Mouse (Mus musculus): ENCODE measurements around the gene Sema3d.

The Sema3d gene

DNA sequence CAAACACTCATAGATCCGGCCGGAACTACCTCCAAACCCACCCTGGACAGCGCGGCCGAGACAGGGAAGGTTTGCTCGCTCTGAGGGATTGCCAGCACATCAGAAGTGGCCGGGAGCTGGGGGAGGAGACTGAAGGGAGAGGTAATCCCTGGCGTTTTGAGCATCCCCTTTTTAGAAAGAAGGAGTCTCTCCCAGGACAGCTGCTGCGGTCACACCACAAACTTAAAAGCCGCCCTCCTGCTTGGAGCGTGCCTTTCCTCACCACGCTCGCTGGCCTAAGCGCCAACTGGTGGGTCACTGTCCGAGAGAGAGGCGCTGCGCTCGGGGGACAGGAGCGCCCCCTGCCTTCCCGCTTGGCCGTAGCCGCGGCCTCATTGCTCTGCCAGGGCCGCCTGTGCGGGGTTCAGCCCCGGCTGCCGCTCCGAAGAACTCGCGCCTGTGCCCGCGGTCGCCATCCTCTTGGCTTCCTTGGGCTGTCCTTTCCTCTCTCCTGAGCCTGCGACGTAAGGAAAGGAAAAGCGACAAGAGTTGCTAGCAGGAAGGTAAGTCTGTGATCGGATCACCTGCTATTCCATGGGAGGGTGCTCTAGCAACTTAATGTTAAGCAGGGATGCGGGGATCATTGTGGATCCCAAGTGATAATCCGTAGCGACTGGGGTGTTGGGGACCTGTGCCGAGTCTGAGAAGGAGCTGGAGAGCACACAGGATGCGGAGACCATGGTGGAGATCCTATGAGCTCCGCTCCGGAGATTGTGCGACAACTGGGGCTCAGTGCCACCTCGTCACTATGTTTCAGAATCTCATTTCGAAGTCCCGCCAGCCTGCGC is at the start of gene Sema3d:
Gene Sema3d, plus strand, starts transcription at position 253 of the 827 bp plus-strand sequence.
- peak; percentile 27 to 71 for DNase-seq (ENCODE audit: low spot score in 2 of 2)

DNA sequence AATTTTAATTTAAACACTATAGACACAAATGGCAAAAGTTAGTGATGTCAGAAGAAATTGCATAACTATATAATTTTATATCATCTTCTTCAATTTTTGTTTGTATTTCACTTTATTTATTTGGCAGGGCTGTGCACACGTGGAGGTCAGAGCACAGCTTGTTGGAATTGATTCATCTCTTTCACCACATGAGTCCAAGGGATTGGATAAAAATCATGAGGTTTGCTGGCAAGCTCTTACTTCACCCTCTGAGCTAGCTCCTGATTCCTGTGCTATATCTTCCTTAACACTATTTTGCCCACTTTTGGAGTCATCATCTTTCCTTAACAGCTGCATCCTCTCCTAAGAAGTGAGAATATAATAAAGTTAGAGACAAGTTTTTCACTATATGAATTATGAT is 5.9 kb upstream of the Sema3d start:
- DNase-seq (ENCODE audit: low spot score in 2 of 2): no peak

DNA sequence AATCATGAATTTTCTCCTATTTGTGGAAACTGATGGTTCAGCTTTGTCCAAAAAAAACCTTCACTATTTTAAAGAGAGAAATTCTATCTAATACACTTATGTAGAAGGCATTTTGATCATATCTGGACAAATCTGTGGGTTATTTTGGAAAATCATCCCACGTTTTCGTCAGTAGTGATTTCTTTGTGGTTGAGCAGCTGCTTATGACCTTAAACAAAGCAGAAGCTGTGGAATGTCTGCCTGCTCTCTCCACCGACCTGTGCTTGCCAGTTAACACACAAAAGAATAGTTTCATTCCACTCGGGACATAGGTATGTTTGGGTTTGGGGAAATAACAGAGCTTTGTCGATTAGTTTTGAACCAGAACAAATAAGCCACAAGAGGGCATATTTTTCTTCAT is 4.3 kb upstream of the Sema3d start:
- DNase-seq (ENCODE audit: low spot score in 2 of 2): no peak

DNA sequence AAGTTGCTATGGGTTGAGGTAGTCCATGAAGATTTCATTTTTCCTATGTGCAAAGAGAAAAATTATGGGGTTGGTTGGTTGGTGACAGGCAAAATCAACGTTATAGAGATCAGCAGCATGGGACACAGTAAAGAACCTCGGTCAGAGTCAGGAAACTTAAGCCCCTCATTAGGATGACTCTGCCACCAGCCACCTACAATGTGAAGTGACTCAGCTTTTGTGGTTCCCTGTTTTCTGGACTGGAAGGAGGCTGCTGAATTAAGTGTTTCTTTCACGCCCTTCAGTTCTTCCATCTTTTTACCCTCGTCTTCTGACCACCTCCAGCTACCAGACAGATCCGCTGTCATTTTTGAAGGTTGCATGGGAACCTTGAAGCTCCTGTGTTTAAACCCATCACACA is 1.2 kb upstream of the Sema3d start:
- DNase-seq (ENCODE audit: low spot score in 2 of 2): no peak

DNA sequence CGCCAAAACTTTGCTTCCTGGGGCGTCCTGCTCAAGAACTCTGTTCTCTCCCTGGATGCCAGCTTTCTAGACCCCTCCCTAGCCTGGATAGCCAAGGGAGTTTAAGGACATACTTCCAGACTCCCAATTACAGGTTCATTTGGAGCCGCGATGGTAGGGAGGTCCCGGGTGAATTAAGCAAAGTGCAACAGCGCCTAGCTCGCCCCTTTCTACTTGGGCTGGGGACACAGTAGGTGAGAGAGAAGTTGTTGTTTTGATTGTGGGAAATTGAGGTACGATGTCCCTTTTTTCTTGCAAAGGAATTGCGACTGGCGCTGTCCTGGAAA is 738 bp downstream of the Sema3d start:
- no peak for DNase-seq (ENCODE audit: low spot score in 2 of 2)

DNA sequence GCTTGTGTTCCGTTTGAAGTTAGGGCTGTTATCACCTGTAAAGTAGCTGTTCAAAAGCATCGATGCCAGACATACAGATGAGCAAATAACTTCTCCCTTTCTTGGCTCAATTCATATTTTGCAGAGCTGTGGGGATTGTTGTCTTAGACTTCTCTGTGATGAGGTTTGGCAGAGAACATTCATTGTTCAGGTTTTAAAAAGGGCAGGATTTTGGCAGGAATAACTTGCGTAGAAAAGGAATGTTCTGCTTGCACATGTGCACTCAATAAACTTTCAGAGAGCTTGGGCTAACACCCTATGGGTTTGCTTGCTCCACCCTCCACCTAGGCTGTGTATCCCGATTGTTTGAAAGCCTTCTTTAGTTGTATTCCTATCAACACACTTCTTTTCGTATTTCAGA is 9.5 kb downstream of the Sema3d start:
- DNase-seq (ENCODE audit: low spot score in 2 of 2): no peak

DNA sequence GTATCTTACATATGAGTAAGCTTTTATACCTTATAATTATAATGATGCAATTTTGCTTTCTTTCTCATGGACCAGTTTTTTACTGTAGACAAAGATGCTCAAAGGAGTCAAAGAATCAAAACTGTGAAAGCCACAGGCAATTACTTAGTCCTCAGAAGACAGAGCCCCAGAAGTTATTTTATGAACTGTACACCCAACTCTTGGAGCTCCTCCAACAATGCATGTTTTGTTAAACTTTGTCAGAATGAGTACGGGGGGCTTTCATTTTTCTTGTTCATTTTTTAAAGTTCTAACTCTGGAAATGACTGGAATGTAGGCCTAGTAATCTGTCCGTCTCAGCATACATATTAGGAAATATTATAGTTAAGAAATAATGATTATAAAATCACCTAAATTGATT is 16.1 kb downstream of the Sema3d start:
- no peak for DNase-seq (ENCODE audit: low spot score in 2 of 2)

DNA sequence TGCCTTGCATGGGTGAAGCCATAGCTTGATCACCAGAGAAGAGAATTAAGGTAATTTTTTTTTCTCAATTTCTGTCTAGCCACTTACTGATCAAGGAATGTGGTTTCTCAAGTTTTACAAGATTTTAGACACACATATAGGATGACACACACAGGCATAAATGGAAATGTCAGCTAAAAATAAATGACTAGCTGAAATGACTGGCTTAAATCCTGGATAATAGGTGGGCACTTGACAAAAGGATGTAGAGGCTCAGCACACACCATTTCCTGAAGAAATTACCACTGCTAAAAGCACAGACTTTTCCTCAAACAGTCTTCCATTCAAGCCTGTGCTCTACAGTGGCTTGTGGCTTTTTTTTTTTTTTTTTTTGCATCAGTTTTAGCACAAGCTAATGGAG is 21.0 kb downstream of the Sema3d start:
- DNase-seq (ENCODE audit: low spot score in 2 of 2): no peak

DNA sequence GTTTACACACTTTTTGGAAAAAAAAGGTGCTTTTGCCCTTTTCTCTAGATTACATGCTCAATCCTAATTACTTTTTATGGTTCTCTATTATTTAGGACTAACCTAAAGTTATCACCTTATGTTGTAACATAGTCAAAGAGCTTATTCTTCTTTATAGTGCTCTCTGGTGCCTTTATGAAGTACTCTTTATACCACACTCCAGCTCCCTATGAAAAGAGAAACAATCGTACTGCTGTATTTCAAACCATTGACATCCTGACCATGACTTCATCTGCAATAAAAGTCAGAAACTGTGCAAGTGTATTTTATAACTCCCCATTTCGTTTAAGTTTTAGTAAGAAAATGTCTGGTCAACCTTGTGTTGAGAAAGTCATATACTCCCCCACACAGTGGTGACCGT is 29.4 kb downstream of the Sema3d start:
- no peak for DNase-seq (ENCODE audit: low spot score in 2 of 2)

DNA sequence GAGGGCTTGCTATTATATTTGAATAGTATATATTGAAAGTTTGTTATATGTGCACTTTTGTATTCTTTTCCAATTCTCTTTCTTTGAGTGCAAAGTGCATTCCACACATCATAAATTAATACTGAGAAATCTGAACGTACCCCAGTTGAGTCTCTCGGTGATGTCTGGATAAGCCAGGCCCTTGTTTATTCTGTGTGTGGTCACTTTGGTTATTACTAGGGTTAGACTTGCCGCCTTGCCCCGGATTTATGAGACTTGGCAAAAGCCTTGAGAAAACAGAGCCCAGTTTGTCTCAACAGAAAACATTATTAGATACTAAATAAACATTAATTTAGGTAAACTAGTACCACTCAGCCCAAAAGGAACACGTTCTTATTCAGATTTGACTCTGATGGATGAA is 40.1 kb downstream of the Sema3d start:
- DNase-seq (ENCODE audit: low spot score in 2 of 2): no peak

DNA sequence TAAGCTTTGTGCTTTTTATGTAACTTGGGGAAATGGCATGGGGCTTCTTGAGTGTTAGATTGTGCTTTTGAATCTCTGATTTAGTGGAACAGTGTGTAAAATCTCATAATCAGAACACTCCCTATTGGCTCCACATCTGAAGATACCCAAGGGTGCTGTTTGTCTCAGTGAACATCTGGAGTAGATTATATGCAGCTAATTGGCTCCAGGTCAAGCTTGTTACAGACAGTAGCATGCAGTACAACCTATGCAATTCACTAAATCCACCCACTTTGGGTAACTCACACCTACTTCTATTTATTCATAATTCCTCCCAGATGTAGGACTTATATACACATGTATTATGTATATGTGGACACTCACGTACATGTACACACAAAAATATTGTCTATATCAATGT is 58.6 kb downstream of the Sema3d start:
- no peak for DNase-seq (ENCODE audit: low spot score in 2 of 2)

DNA sequence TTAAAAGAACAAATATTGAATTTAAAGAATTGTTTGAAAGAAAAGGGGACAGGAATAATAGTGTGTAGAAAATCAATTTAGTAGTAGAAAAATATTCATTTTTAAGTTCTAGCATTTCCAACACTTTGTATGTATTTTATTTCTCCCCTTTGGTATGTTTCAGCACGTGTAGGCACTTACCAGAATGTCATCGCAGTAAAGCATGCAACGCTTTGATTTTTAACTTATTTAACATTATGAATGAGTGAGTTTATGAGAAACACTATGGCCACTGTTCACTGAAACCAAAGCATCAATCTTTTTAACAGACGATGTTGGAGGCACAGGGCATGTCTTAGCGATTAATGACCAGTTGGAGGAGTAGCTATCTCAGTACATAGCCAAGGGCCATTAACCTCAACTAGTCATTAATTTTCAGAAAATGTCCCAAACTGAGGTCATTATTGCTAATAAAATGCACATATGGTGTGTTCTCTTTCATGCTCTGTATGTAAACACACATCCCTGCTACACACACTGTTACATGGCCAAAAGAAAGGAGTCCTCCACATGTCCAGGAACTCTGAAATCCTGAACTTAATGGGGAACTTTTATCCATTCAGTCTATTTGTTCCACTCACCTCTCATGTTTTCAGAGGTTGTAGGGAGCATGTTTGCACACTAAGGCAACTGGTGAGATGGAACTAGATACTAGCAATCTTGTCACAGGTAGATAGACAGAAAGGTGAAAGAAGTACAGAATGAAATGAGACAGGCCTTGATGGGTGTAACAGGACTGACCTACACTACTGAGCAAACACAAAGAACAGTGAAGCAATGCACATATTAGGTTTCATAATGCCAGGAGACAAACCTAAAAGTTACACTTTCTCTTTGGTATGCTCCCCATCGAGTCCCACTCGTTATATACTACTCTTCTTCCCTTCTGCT is 59.3 kb downstream of the Sema3d start:
- no peak for DNase-seq (ENCODE audit: low spot score in 2 of 2)

DNA sequence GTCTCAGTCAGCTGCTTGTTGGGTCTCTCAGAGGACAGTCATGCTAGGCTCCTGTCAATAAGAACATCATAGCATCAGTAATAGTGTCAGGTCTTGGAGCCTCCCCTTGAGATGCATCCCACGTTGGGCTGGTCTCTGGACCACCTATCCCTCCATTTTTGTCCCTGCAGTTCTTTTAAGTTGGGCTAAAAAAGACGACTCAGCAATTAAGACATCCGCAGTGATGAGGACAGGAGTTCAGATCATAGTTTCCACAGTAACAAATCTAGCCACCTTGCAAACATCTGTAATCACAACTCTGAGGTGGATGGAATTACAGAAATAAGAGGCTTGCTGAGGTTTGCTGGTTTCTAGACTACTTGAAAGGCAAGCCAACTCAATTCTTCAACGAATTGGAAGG is 67.9 kb downstream of the Sema3d start:
- DNase-seq (ENCODE audit: low spot score in 2 of 2): no peak

DNA sequence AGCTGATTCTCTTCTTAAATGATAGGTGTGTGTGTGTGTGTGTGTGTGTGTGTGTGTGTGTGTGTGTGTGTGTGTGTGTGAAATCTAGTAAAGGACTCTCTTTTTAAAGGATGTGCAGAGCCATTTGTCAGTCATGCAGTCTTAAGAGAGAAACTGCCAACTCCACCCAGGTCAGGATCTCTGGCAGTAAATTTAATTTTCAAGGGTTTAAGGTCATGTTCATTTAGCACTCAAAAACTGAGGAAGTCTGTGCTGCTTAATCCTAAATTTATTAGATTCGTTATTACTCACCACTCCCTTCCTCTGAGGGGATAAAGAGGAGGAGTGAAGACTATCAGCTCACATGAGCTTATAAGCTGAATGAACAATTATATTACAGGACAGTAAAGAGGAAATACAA is 71.8 kb downstream of the Sema3d start:
- DNase-seq (ENCODE audit: low spot score in 2 of 2): no peak

DNA sequence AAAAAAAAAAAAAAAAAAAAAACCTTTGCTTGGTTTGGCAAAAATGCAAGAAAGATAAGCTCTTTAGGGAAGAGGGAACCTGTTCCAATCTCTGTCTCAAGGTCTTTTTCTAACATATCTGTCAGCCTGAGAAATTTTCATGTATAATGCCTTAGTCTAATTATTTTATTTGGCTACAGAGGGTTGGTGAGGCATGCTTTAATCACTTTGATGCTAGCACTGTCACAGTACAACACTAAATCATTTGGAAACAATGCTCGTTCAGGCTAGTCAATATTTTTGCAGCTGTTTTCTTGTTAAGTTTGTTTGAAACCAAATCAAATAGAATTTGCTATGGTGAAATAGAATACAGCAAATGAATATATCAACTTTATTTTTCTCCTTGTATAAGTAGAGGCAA is 74.3 kb downstream of the Sema3d start:
- no peak for DNase-seq (ENCODE audit: low spot score in 2 of 2)

DNA sequence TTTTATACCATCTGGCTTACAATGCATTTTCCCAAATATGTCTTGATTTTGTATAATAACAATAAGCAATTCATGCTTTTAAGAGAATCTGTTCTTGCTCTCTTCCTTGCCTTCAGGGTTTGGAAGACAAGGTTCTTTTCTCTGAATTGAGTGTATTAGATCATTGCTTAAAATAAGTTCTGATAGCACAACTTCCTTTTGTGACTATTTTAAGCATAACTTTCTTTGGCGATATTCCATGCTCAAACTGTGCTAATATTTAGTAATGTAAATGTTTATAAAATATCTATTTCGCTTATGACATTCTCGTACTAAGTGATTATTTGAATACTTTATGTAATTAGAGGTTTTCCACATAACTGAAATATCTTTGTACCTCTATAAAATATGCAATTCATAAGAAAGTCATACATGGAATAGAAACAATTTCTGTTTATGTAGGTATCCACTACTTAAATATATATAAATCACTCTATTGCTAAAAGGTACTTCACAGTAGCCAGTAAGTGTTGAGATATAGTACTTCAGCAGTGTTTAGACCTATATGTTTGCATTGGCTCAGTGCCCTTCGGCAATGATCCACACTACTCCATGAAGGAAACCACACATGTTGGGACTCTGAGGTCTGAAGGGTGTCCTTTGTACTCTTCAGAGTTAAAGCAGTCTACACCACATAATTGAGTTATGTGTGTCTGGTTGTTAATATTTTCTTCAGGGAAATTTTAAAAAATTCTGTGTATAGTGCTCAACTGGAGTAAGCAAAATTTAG is 84.6 kb downstream of the Sema3d start:
- no peak for DNase-seq (ENCODE audit: low spot score in 2 of 2)

DNA sequence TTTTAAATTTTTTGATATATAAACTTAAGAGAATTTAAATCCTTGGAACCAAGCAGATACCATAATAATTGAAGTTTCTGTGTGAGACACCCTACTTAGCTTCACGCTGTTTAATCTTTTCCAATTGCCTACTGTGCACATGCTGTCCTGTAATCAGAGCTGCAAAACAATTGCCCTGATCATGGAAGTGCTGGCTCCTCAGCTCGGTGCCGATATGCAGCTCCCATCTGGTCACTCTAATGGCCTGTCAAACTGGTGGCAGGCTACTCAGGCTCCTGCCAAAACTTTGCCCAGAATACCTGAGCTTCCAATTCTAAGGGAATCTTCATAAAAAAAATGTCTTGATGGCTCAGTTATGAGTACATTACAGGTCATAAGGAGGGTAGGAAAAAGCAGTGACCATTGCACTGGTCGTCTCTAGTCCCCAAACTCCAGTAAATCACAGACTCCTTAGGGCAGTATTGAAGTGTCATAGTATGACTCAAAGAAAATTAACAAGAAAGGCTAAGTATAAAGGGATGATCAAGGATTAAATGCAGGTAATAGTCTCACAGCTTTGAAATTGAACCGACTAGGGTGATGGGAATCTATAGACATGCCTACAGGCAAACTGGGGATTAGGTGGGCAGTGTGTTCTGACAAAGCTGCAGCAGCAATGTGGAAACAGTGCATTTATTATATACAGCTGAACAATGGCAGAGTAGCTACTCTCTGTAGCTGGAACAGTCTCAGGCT is 91.9 kb downstream of the Sema3d start:
- no peak for DNase-seq (ENCODE audit: low spot score in 2 of 2)

DNA sequence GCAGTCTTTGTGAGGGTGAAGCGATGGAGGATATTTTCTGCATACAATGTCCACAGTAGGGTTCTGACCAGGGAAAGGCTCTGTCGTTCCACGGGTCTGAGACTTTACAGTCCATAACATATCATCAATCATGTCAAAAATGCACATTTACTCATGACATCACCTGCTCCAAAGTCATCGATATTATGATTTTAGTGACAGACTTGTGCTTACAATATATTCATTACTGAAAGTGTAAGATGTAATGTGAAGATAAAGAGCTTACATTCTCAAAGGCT is 92.4 kb downstream of the Sema3d start:
- DNase-seq (ENCODE audit: low spot score in 2 of 2): no peak

DNA sequence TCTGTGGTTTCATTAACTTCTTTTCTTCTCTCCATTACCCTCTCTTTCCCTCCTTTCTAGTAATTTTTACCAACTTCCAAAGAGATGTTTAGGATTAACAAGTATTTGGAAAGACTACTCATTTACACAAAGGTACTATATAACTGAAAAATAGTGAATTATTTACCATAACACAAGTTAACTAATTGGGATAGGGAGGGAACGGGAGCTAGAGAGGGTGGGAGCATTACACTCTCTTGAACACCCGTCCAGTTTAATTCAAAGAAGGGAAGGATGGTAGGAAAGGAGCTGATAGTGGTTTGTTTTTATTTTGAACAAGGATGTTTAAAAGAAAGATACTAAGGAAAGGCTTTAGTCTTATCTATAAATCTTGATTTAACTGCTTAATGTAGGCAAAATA is 104.7 kb downstream of the Sema3d start:
- no peak for DNase-seq (ENCODE audit: low spot score in 2 of 2)

DNA sequence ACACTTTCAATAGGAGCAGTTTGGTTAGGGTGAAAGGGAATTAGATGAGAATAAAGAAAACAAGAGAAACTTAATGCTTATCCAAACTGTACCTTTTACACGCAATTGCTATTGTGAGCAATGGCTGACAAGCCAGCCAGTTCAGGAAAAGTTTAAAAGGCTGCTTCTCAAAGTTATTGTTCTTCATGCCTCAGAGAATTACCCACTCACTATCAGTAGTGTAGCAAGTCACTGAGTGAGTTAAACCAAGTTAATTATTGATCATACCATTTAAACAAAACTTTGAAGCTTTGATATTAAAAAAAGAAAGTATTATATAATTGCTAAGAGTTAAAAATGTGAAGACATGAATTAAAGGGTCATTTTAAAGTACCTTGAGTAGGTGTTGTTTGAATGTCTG is 108.5 kb downstream of the Sema3d start:
- no peak for DNase-seq (ENCODE audit: low spot score in 2 of 2)

DNA sequence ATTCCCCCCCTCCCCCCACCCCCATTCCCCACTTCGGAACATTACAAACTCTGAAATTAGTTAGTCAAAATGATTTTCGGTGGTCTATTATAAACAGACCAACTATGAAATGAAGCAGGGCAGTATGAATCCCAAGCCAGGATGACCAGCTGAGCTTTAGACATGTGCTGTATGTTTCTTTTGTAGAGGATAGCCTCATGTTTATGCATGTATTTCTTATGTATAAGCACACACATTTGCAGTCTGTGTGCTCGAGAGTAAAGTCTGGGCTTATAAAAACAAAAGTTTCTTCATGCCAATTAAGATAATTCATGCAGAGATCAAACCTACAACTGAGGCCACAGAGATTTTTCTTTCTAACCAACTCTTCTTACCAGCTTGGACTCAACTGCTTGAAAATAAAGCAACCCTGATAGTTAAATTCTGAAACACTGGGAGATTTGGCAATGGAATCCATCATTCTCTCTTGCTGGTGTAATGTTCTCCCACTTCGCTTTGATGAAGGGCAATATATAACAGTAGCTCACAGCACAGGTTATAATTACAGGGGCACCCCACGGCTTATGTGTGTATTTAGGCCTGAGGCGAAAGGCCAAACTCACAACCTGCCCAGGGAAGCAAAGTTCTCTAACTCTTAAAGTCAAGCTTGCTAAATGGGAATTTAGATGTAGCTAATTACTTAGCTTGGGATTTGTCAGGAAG is 115.2 kb downstream of the Sema3d start:
- no peak for DNase-seq (ENCODE audit: low spot score in 2 of 2)

Measured in frontal cortex, postnatal 10 days (tissue).